Mouse (Mus musculus): ENCODE data around the gene Rhog. TPM values are rescaled to one million over a fixed set of nuclear protein-coding genes. Genes with fewer than 3 reads are reported as not detected.
A peak's percentile ranks its signal among the peaks of the same experiment; 100 is the strongest.

Gene Rhog
- total RNA-seq, 2 experiments from 2014 or later = 15.8 to 16.3 TPM

GRCm38 (mm10) chr7:102253631-102254030 is 2.2 kb downstream of the Rhog start:
- DNase-seq (ENCODE audit: low spot score in 2 of 2) = no peak

GRCm38 (mm10) chr7:102250631-102251214 is 5.1 kb downstream of the Rhog start:
- DNase-seq (ENCODE audit: low spot score in 2 of 2) = peak; percentile 80 to 89

GRCm38 (mm10) chr7:102249896-102250630 is 5.8 kb downstream of the Rhog start:
- peak; percentile 54 to 71 for DNase-seq (ENCODE audit: low spot score in 2 of 2)

GRCm38 (mm10) chr7:102249531-102249895 is 6.3 kb downstream of the Rhog start:
- no peak for DNase-seq (ENCODE audit: low spot score in 2 of 2)

- DNase-seq (ENCODE audit: low spot score in 2 of 2) = no peak
Observed at GRCm38 (mm10) chr7:102248691-102249404, 7.0 kb downstream of the Rhog start.

GRCm38 (mm10) chr7:102246956-102247797 is 8.7 kb downstream of the Rhog start:
- DNase-seq (ENCODE audit: low spot score in 2 of 2) = no peak

GRCm38 (mm10) chr7:102246265-102246664 is 9.6 kb downstream of the Rhog start:
- DNase-seq (ENCODE audit: low spot score in 2 of 2) = no peak

- DNase-seq (ENCODE audit: low spot score in 2 of 2) = peak; percentile 30 to 47
Observed at GRCm38 (mm10) chr7:102245775-102246174, 10.1 kb downstream of the Rhog start.

GRCm38 (mm10) chr7:102244782-102245535 is 10.9 kb downstream of the Rhog start:
- DNase-seq (ENCODE audit: low spot score in 2 of 2) = no peak

- DNase-seq (ENCODE audit: low spot score in 2 of 2) = no peak
Observed at GRCm38 (mm10) chr7:102243870-102244269, 12.0 kb downstream of the Rhog start.

GRCm38 (mm10) chr7:102242917-102243316 is 12.9 kb downstream of the Rhog start:
- DNase-seq (ENCODE audit: low spot score in 2 of 2) = no peak

- no peak for DNase-seq (ENCODE audit: low spot score in 2 of 2)
Observed at GRCm38 (mm10) chr7:102242371-102242770, 13.5 kb downstream of the Rhog start.

GRCm38 (mm10) chr7:102239591-102239990 is 16.3 kb downstream of the Rhog start:
- no peak for DNase-seq (ENCODE audit: low spot score in 2 of 2)

- no peak for DNase-seq (ENCODE audit: low spot score in 2 of 2)
Observed at GRCm38 (mm10) chr7:102238686-102239286, 17.1 kb downstream of the Rhog start.

GRCm38 (mm10) chr7:102233059-102233458 is 22.8 kb downstream of the Rhog start:
- DNase-seq (ENCODE audit: low spot score in 2 of 2) = no peak

GRCm38 (mm10) chr7:102229814-102230213 is 26.0 kb downstream of the Rhog start:
- no peak for DNase-seq (ENCODE audit: low spot score in 2 of 2)

GRCm38 (mm10) chr7:102228049-102228670 is 27.7 kb downstream of the Rhog start:
- no peak for DNase-seq (ENCODE audit: low spot score in 2 of 2)

- DNase-seq (ENCODE audit: low spot score in 2 of 2) = no peak
Observed at GRCm38 (mm10) chr7:102226051-102226450, 29.8 kb downstream of the Rhog start.

GRCm38 (mm10) chr7:102223883-102224738 is 31.7 kb downstream of the Rhog start:
- DNase-seq (ENCODE audit: low spot score in 2 of 2) = no peak
